10 mouse cellular contexts compared by ENCODE assay signal in genomic region chr3:122247768-122248100, GRCm38 (mm10). TPM values are rescaled to one million over a fixed set of nuclear protein-coding genes. Genes with fewer than 3 reads are reported as not detected.
DNase-seq lines count a peak whose midpoint lies in the region; ATAC-seq and TF ChIP-seq lines count a peak whose summit lies in the region.
"Had no signal": no experiment of that assay in that cellular context is flagged by ENCODE, and none has a peak within 500 bp of the region (broad histone marks: within the 10 kb centered on the region; RNA-seq: fewer than 3 reads in every experiment).

No protein-coding gene starts in this region.

- TF ChIP-seq POLR2A in lung, adult 2 months (IDR thresholded peaks at IDR 0.05; ENCODE audit: borderline replicate concordance, extremely low read depth, low read depth, low read length) = no peak

- H3K27me3 ChIP-seq in heart, embryonic 14.5 days (ENCODE audit: control insufficient read depth, insufficient read depth, low read length) = no peaks in the 10 kb centered on the region
- no peaks in the 10 kb centered on the region for H3K27me3 ChIP-seq in C2C12 (ENCODE audit: control insufficient read depth, insufficient read depth, insufficient read length)
- no peaks in the 10 kb centered on the region for H3K27me3 ChIP-seq in liver, embryonic 16.5 days (ENCODE audit: control insufficient read depth, insufficient read depth, low read depth, low read length)
- H3K27me3 ChIP-seq: limb, embryonic 15.5 days had no signal

- H3K4me1 ChIP-seq in heart, embryonic 14.5 days (ENCODE audit: control insufficient read depth in 2 of 2, insufficient read depth in 2 of 2, low read length in 2 of 2) = peaks cover 2 to 19% of the 10 kb centered on the region in 2 experiments
- peaks cover 48% of the 10 kb centered on the region for H3K4me1 ChIP-seq in liver, embryonic 16.5 days (ENCODE audit: control insufficient read depth, low read depth, low read length)
- H3K4me1 ChIP-seq in lung, adult 2 months (ENCODE audit: control insufficient read depth, insufficient read depth, low read length) = peaks cover 3% of the 10 kb centered on the region

- no peaks in the 10 kb centered on the region for H3K9me3 ChIP-seq in heart, embryonic 14.5 days (ENCODE audit: control insufficient read depth, low read length)
- H3K9me3 ChIP-seq in liver, embryonic 16.5 days (replicated peaks; ENCODE audit: control insufficient read depth, low read length) = no peaks in the 10 kb centered on the region
- H3K9me3 ChIP-seq: limb, embryonic 15.5 days had no signal

- no peak for DNase-seq in heart, postnatal 36 days
- peak; percentile 63 for DNase-seq in c-Kit-positive CD71-positive TER-119-negative erythroid progenitor cells, embryonic 14.5 days (ENCODE audit: low read depth)
- DNase-seq in lung, adult 2 months = no peak
- DNase-seq: thymus, adult 18-20 months had no signal

- peak overlapping the region; percentile 73 for H3K4me2 ChIP-seq in heart, embryonic 14.5 days (ENCODE audit: low read length)
- H3K4me2 ChIP-seq in liver, embryonic 16.5 days (ENCODE audit: low read depth, low read length) = peak overlapping the region; percentile 65
- H3K4me2 ChIP-seq: limb, embryonic 15.5 days had no signal

- WGBS in heart, embryonic 14.5 days = 78% methylated on average over 2 of the region's 2 CpGs
- 56% methylated on average over 2 of the region's 2 CpGs for WGBS in liver, embryonic 16.5 days (ENCODE audit: insufficient replicate concordance)
- 97% methylated on average over 2 of the region's 2 CpGs for WGBS in lung, adult 2 months

- H3K4me3 ChIP-seq in heart, embryonic 14.5 days (ENCODE audit: control insufficient read depth in 1 of 2, insufficient read depth in 1 of 2, low read depth in 1 of 2, low read length in 2 of 2) = no peak overlapping the region
- H3K4me3 ChIP-seq in C2C12 (ENCODE audit: insufficient read depth, poor library complexity, severe bottlenecking) = peak overlapping the region; percentile 70
- peak overlapping the region; percentile 98 for H3K4me3 ChIP-seq in liver, embryonic 16.5 days (ENCODE audit: low read depth, low read length)
- no peak overlapping the region for H3K4me3 ChIP-seq in lung, adult 2 months (replicated peaks; ENCODE audit: extremely low read depth, low read depth, low read length)
- H3K4me3 ChIP-seq: limb, embryonic 15.5 days had no signal

- H3K79me2 ChIP-seq in C2C12 (ENCODE audit: control insufficient read depth, insufficient read depth) = peaks cover 70% of the 10 kb centered on the region

- H3K27ac ChIP-seq in heart, embryonic 14.5 days (replicated peaks in 1 of 2; ENCODE audit: control insufficient read depth in 1 of 2, insufficient read depth in 1 of 2, low read depth in 2 of 2, low read length in 2 of 2) = no peak overlapping the region
- peak overlapping the region; percentile 100 for H3K27ac ChIP-seq in liver, embryonic 16.5 days (ENCODE audit: low read length)
- H3K27ac ChIP-seq: limb, embryonic 15.5 days had no signal

- intact Hi-C loops in heart, postnatal 36 days (cut with DNase I) = loop anchor here (2.0 to 10.0 kb wide), 4 partner anchors 25 to 430 kb away; partner anchors contain the start of genes Abcd3 and Arhgap29

- H3K36me3 ChIP-seq in heart, embryonic 14.5 days (ENCODE audit: control insufficient read depth, insufficient read depth, low read length) = no peaks in the 10 kb centered on the region
- H3K36me3 ChIP-seq in C2C12 (ENCODE audit: control insufficient read depth, insufficient read depth) = peaks cover 11% of the 10 kb centered on the region
- peaks cover 14% of the 10 kb centered on the region for H3K36me3 ChIP-seq in liver, embryonic 16.5 days (ENCODE audit: control insufficient read depth, insufficient read depth)
- H3K36me3 ChIP-seq: limb, embryonic 15.5 days had no signal

- ATAC-seq in heart, embryonic 14.5 days (ENCODE audit: insufficient number of reproducible peaks, insufficient read depth, low FRiP score, low read depth) = no peak
- ATAC-seq in liver, embryonic 16.5 days (ENCODE audit: low read depth) = peak; percentile 63
- no peak for ATAC-seq in monocyte, adult 5-6 weeks (replicated peaks; ENCODE audit: insufficient number of reproducible peaks, low FRiP score, low TSS enrichment, poor library complexity, severe bottlenecking)
- ATAC-seq in activated CD4-positive, CD25-positive, alpha-beta regulatory T cell, adult 4 months = no peak

- peaks cover 63% of the 10 kb centered on the region for H3K79me3 ChIP-seq in C2C12 (ENCODE audit: low read depth)

- no peak for TF ChIP-seq CTCF in C2C12 (IDR thresholded peaks at IDR 0.05; ENCODE audit: control insufficient read depth, insufficient read depth, insufficient read length)
- no peak for TF ChIP-seq CTCF in lung, adult 2 months (IDR thresholded peaks at IDR 0.05; ENCODE audit: insufficient read depth, low read length)

- no peak overlapping the region for H3K9ac ChIP-seq in heart, embryonic 14.5 days (ENCODE audit: low read length)
- peak overlapping the region; percentile 100 for H3K9ac ChIP-seq in liver, embryonic 16.5 days (ENCODE audit: low read depth, low read length)
- H3K9ac ChIP-seq: limb, embryonic 15.5 days had no signal

- no peak overlapping the region for H3ac ChIP-seq in C2C12 (ENCODE audit: control insufficient read depth, insufficient read length, low read depth)

TF ChIP-seq in C2C12, 6 proteins besides CTCF, POLR2A, EP300 and RAD21:
- TF ChIP-seq MYOD1 (IDR thresholded peaks at IDR 0.05; ENCODE audit: control insufficient read depth, insufficient read length, low read depth) (no peak), MAX (IDR thresholded peaks at IDR 0.05) (no peak), USF1 (IDR thresholded peaks at IDR 0.05; ENCODE audit: low read depth) (no peak), MYOG (IDR thresholded peaks at IDR 0.05; ENCODE audit: control insufficient read depth, extremely low read depth, insufficient read length) (no peak), CEBPB (IDR thresholded peaks at IDR 0.05; ENCODE audit: low read depth) (no peak), FOSL1 (IDR thresholded peaks at IDR 0.05; ENCODE audit: insufficient read depth, low read length, poor library complexity, severe bottlenecking) (no peak)

RNA-seq across cellular contexts. Expression of gene Gclm, which starts 2.4 kb away (rescaled TPM):
- 60.0 and 69.3 TPM in 2 replicates for polyA plus RNA-seq in heart, embryonic 14.5 days (2014; fragmentation: Nextera tagmentation; extraction: Ambion mirVana)
- total RNA-seq in heart, postnatal 36 days (2021) = 10 to 100 TPM; 56.9 to 74.7 TPM
- polyA plus RNA-seq in C2C12 (2012; fragmentation: generic; extraction: Trizol) = 84.0 TPM
- 385 and 388 TPM in 2 replicates for polyA plus RNA-seq in liver, embryonic 16.5 days (2015; fragmentation: Nextera tagmentation; extraction: Ambion mirVana)
- total RNA-seq in monocyte, adult 5-6 weeks (2017) = 15.3 to 20.7 TPM (median 18.5 TPM) in 3 replicates
- 43.6 and 63.2 TPM in 2 replicates for polyA plus RNA-seq in lung, adult 2 months (2012; rRNA removed)
- polyA plus RNA-seq in activated CD4-positive, CD25-positive, alpha-beta regulatory T cell, adult 4 months (2017; shearing (Covaris generic)) = 1 to 10 TPM; 5.2 to 6.0 TPM

RNA-seq across cellular contexts. Expression of gene Dnttip2, which starts 26.5 kb away (rescaled TPM):
- polyA plus RNA-seq in heart, embryonic 14.5 days (2014; fragmentation: Nextera tagmentation; extraction: Ambion mirVana) = 41.1 and 42.9 TPM in 2 replicates
- 10 to 100 TPM; 27.7 to 29.3 TPM for total RNA-seq in heart, postnatal 36 days (2021)
- polyA plus RNA-seq in C2C12 (2012; fragmentation: generic; extraction: Trizol) = 18.7 TPM
- polyA plus RNA-seq in liver, embryonic 16.5 days (2015; fragmentation: Nextera tagmentation; extraction: Ambion mirVana) = 26.1 and 27.5 TPM in 2 replicates
- total RNA-seq in monocyte, adult 5-6 weeks (2017) = 121 to 170 TPM (median 151 TPM) in 3 replicates
- polyA plus RNA-seq in lung, adult 2 months (2012; rRNA removed) = 5.6 and 8.1 TPM in 2 replicates
- 100 to 1,000 TPM in 1 of 2 experiments, 10 to 100 TPM in 1; 92.1 to 105 TPM for polyA plus RNA-seq in activated CD4-positive, CD25-positive, alpha-beta regulatory T cell, adult 4 months (2017; shearing (Covaris generic))

RNA-seq across cellular contexts. Expression of gene Bcar3, which starts 46.2 kb away (rescaled TPM):
- polyA plus RNA-seq in heart, embryonic 14.5 days (2014; fragmentation: Nextera tagmentation; extraction: Ambion mirVana) = 2.7 and 2.8 TPM in 2 replicates
- total RNA-seq in heart, postnatal 36 days (2021) = 1 to 10 TPM; 6.3 to 8.2 TPM
- polyA plus RNA-seq in C2C12 (2012; fragmentation: generic; extraction: Trizol) = 34.9 TPM
- 6.0 and 7.2 TPM in 2 replicates for polyA plus RNA-seq in liver, embryonic 16.5 days (2015; fragmentation: Nextera tagmentation; extraction: Ambion mirVana)
- total RNA-seq in monocyte, adult 5-6 weeks (2017) = 5.9 to 13.0 TPM (median 7.0 TPM) in 3 replicates
- 47.6 and 54.4 TPM in 2 replicates for polyA plus RNA-seq in lung, adult 2 months (2012; rRNA removed)
- polyA plus RNA-seq in activated CD4-positive, CD25-positive, alpha-beta regulatory T cell, adult 4 months (2017; shearing (Covaris generic)) = under 1 TPM; 0.61 to 0.70 TPM

Comparison
In these comparisons a context has a peak if more than half of its experiments do, and no peak if none do; other contexts are left out.
1. H3K4me3 ChIP-seq: peak in C2C12 (single experiment) and liver, embryonic 16.5 days (single experiment); none in heart, embryonic 14.5 days (0 of 2) and lung, adult 2 months (single experiment).